Mouse (Mus musculus): Measurements from ENCODE around the gene Plekhf1. TPM values are rescaled to one million over a fixed set of nuclear protein-coding genes. Genes with fewer than 3 reads are reported as not detected.

Gene Plekhf1
- polyA plus RNA-seq, 1 experiment from 2014 or later, result 4.5 TPM

DNA sequence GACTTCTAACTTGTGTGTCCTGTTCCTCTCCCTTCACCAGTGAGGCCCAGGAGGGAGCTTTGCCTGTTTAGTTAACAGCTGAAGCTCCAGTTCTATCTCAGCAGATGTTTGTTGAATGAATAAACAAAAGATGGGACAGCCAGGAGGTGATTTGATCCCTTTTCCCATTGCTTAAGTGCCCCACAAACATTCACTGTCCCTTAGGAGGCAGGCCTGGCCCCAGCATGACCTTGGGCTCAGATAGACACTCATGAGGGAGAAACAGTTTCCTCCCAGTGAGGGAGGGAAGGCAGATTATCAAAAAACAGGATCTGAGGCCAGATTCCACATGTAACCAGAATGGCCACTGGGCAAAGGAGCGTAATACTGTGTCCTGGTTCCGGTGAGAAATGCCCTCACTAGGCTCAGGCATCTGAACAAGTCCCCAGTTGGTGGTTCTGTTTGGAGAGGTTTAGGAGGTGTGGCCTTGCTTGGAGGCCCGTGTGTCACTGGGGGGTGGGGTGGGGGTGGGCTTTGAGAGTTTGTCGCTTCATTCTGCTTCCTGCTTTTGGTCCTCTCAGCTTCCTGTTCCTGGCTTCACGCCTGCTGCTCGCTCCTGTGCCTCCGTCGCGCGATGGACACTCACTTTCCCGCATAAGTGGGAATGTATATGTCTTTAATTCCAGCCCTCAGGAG lies 18.2 kb downstream of the Plekhf1 start:
- Histone ChIP-seq H3K4me1 (ENCODE audit: insufficient read depth) (no peaks in the 10 kb centered on the region), H3K9me3 (ENCODE audit: low read depth, low read length) (no peaks in the 10 kb centered on the region), H3K27me3 (ENCODE audit: insufficient read depth, low read length) (no peaks in the 10 kb centered on the region), H3K4me2 (no peak overlapping the region), H3K36me3 (ENCODE audit: insufficient read depth) (no peaks in the 10 kb centered on the region), H3K4me3 (ENCODE audit: low read depth, low read length) (no peak overlapping the region), H3K27ac (ENCODE audit: low read depth) (no peak overlapping the region), H3K9ac (no peak overlapping the region)
- WGBS, result 54% methylated on average over 11 of the region's 11 CpGs
- ATAC-seq (ENCODE audit: insufficient read depth) (no peak), DNase-seq (no peak)
- no peak for TF ChIP-seq CTCF (IDR thresholded peaks at IDR 0.05; ENCODE audit: low read depth)

DNA sequence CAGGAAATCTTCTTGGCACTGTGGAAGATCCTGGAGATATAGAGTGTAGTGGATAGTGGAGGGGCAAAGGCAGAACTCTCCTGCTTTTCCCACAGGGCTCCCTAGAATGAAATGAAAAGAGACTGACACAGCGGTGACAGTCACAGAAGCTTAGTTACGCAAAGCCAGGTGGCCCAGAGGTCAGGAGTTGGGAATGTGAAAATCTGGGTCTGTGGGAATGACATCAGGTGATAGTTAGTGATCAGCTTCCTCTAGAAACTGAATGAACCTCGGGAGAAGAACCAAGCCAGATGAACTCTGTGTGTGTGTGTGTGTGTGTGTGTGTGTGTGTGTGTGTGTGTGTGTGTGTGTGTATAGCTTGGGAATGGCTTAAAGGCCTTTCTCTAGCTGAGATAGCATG lies 18.8 kb downstream of the Plekhf1 start:
- no peak overlapping the region for H3K4me2 ChIP-seq
- H3K4me1 ChIP-seq (ENCODE audit: insufficient read depth), result no peaks in the 10 kb centered on the region
- 55% methylated on average over 3 of the region's 3 CpGs for WGBS
- ATAC-seq (ENCODE audit: insufficient read depth) (no peak), DNase-seq (no peak)
- no peaks in the 10 kb centered on the region for H3K27me3 ChIP-seq (ENCODE audit: insufficient read depth, low read length)
- no peak overlapping the region for H3K4me3 ChIP-seq (ENCODE audit: low read depth, low read length)
- no peak overlapping the region for H3K9ac ChIP-seq
- no peaks in the 10 kb centered on the region for H3K9me3 ChIP-seq (ENCODE audit: low read depth, low read length)
- no peak overlapping the region for H3K27ac ChIP-seq (ENCODE audit: low read depth)
- no peaks in the 10 kb centered on the region for H3K36me3 ChIP-seq (ENCODE audit: insufficient read depth)
- TF ChIP-seq CTCF (IDR thresholded peaks at IDR 0.05; ENCODE audit: low read depth), result no peak

DNA sequence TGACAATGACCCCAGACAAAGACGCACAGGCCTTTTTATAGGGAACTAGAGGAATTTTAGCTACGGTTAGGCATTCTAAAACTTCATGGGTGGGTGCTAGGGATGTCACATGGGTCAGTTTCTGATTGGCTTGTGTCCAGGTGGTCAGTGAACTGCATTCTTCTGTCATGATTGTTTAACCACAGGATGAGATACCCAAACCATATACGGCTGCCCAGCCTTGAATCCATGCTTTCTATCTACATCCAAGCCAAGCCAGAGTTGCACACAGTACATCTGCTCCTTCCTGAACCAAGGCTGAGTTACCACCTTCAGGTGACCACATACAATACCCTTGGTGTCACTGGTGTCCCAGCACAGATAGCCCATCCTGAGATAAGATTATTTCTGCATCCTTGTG lies 21.3 kb downstream of the Plekhf1 start:
- ATAC-seq (ENCODE audit: insufficient read depth), result no peak
- Histone ChIP-seq H3K4me3 (ENCODE audit: low read depth, low read length) (no peak overlapping the region), H3K9ac (no peak overlapping the region), H3K9me3 (ENCODE audit: low read depth, low read length) (no peaks in the 10 kb centered on the region), H3K27me3 (ENCODE audit: insufficient read depth, low read length) (no peaks in the 10 kb centered on the region), H3K4me2 (no peak overlapping the region), H3K4me1 (ENCODE audit: insufficient read depth) (no peaks in the 10 kb centered on the region), H3K36me3 (ENCODE audit: insufficient read depth) (no peaks in the 10 kb centered on the region), H3K27ac (ENCODE audit: low read depth) (no peak overlapping the region)
- 65% methylated on average over 3 of the region's 3 CpGs for WGBS
- no peak for DNase-seq
- TF ChIP-seq CTCF (IDR thresholded peaks at IDR 0.05; ENCODE audit: low read depth), result no peak

DNA sequence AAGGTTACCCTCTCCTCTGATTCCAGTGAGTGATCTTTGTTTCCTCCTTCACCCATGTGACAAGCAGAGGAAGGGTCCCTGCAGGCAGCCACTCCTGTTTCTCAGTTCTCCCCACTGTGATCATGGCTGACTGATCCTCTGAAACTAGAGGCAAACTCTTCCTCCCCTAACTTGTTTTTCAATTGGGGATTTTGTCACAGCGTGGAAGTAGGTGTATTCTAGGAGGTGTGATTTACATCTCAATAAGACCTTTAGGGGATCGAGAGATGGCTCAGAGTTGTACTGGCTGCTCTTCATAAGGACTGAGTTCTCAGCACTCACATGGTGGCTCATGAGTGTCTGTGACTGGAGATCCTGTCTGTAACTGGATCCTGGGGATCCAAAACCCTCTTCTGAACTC lies 22.0 kb downstream of the Plekhf1 start:
- 45% methylated on average over 2 of the region's 2 CpGs for WGBS
- TF ChIP-seq CTCF (IDR thresholded peaks at IDR 0.05; ENCODE audit: low read depth), result no peak
- no peaks in the 10 kb centered on the region for H3K9me3 ChIP-seq (ENCODE audit: low read depth, low read length)
- H3K27me3 ChIP-seq (ENCODE audit: insufficient read depth, low read length), result no peaks in the 10 kb centered on the region
- no peaks in the 10 kb centered on the region for H3K4me1 ChIP-seq (ENCODE audit: insufficient read depth)
- H3K27ac ChIP-seq (ENCODE audit: low read depth), result no peak overlapping the region
- H3K9ac ChIP-seq, result no peak overlapping the region
- no peaks in the 10 kb centered on the region for H3K36me3 ChIP-seq (ENCODE audit: insufficient read depth)
- ATAC-seq (ENCODE audit: insufficient read depth) (no peak), DNase-seq (no peak)
- H3K4me2 ChIP-seq, result no peak overlapping the region
- H3K4me3 ChIP-seq (ENCODE audit: low read depth, low read length), result no peak overlapping the region

DNA sequence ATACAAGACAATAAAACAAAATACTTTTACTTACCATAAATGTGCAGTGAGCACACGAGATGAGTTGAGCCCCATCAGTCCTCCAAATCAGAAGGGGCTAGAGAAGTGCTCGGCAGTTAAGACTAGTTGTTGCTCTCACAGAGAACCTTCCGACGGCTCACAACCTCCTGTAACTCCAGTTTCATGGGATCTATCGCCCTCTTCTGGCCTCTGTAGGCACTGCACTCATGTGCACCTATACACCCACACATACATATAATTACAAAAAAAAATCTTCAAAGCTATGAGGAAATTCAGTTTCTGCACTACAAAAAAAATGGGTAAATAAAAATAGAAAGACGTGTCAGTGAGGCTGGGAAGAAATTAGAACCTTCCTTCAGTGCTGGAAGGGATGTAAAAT lies 23.5 kb downstream of the Plekhf1 start:
- 0 out of 2 replicates have a peak, but pooled peaks have one; percentile 10 for TF ChIP-seq CTCF (IDR thresholded peaks at IDR 0.05; ENCODE audit: low read depth)
- Histone ChIP-seq H3K36me3 (ENCODE audit: insufficient read depth) (no peaks in the 10 kb centered on the region), H3K4me2 (no peak overlapping the region), H3K4me1 (ENCODE audit: insufficient read depth) (no peaks in the 10 kb centered on the region), H3K4me3 (ENCODE audit: low read depth, low read length) (no peak overlapping the region), H3K27ac (ENCODE audit: low read depth) (no peak overlapping the region), H3K9ac (no peak overlapping the region), H3K27me3 (ENCODE audit: insufficient read depth, low read length) (no peaks in the 10 kb centered on the region), H3K9me3 (ENCODE audit: low read depth, low read length) (no peaks in the 10 kb centered on the region)
- ATAC-seq (ENCODE audit: insufficient read depth) (no peak), DNase-seq (no peak)
- 85% methylated on average over 6 of the region's 6 CpGs for WGBS

- Histone ChIP-seq H3K4me3 (ENCODE audit: low read depth, low read length) (no peak overlapping the region), H3K4me2 (no peak overlapping the region), H3K27ac (ENCODE audit: low read depth) (no peak overlapping the region), H3K36me3 (ENCODE audit: insufficient read depth) (no peaks in the 10 kb centered on the region), H3K27me3 (ENCODE audit: insufficient read depth, low read length) (no peaks in the 10 kb centered on the region), H3K9me3 (ENCODE audit: low read depth, low read length) (no peaks in the 10 kb centered on the region), H3K9ac (no peak overlapping the region), H3K4me1 (ENCODE audit: insufficient read depth) (no peaks in the 10 kb centered on the region)
- WGBS, result 20% methylated on average over 3 of the region's 3 CpGs
- ATAC-seq (ENCODE audit: insufficient read depth) (0 out of 2 replicates have a peak, but pooled peaks have one; percentile 41), DNase-seq (no peak)
- TF ChIP-seq CTCF (IDR thresholded peaks at IDR 0.05; ENCODE audit: low read depth), result no peak
Observed at GRCm38 (mm10) chr7:38201290-38201658, 26.5 kb downstream of the Plekhf1 start.

- Histone ChIP-seq H3K9ac (no peak overlapping the region), H3K4me3 (ENCODE audit: low read depth, low read length) (no peak overlapping the region), H3K4me1 (ENCODE audit: insufficient read depth) (no peaks in the 10 kb centered on the region), H3K27me3 (ENCODE audit: insufficient read depth, low read length) (no peaks in the 10 kb centered on the region), H3K36me3 (ENCODE audit: insufficient read depth) (no peaks in the 10 kb centered on the region), H3K4me2 (peak overlapping the region; percentile 47), H3K9me3 (ENCODE audit: low read depth, low read length) (no peaks in the 10 kb centered on the region), H3K27ac (ENCODE audit: low read depth) (no peak overlapping the region)
- ATAC-seq (ENCODE audit: insufficient read depth) (peak; percentile 90), DNase-seq (peak; percentile 95)
- WGBS, result 5% methylated on average over 28 of the region's 28 CpGs
- peak; percentile 100 for TF ChIP-seq CTCF (IDR thresholded peaks at IDR 0.05; ENCODE audit: low read depth)
Observed at GRCm38 (mm10) chr7:38200606-38201289, 27.1 kb downstream of the Plekhf1 start.

All from lung, embryonic 14.5 days (tissue).